Mouse (Mus musculus) brain, embryonic 14.5 days (tissue): ENCODE measurements at regions not wholly inside any gene's neighbourhood (a gene's known extent, or its start where the extent isn't known, plus 50 kb on each side); places are given as distances from the start of the nearest gene placed in this dataset.

Experiments
- DNase-seq: peaks from one replicate; pipeline ENCODE4 v3.0.0-alpha.2; 2011; ENCODE audit warnings: low read depth
- CTCF ChIP-seq: fragments of 200-500 bp; IDR thresholded peaks from 2 replicates; pipeline ENCODE4 v1.5.1; 2012; ENCODE audit warnings: inconsistent platforms, mild to moderate bottlenecking, moderate library complexity, borderline replicate concordance; ENCODE audit not compliant: insufficient read depth, insufficient read length; ENCODE audit errors: extremely low read depth
- POLR2A ChIP-seq: fragments of 200-500 bp; IDR thresholded peaks from 2 replicates; pipeline ENCODE4 v1.6.1; 2012; ENCODE audit warnings: mild to moderate bottlenecking, inconsistent platforms, borderline replicate concordance; ENCODE audit not compliant: poor library complexity, insufficient read depth, insufficient read length, severe bottlenecking; ENCODE audit errors: extremely low read depth

GRCm38 (mm10) chr10:21689847-21690269 is 96.9 kb downstream of the 1700020N01Rik start:
- TF ChIP-seq POLR2A, result no peak
- TF ChIP-seq CTCF, result no peak
- no peak for DNase-seq

GRCm38 (mm10) chr10:21695185-21695584 is 102.2 kb downstream of the 1700020N01Rik start:
- DNase-seq, result no peak
- TF ChIP-seq CTCF (no peak), POLR2A (no peak)

GRCm38 (mm10) chr10:21696671-21697070 is 103.7 kb downstream of the 1700020N01Rik start:
- no peak for DNase-seq
- TF ChIP-seq CTCF, result no peak
- TF ChIP-seq POLR2A, result no peak

GRCm38 (mm10) chr10:21701580-21701979 is 108.6 kb downstream of the 1700020N01Rik start:
- no peak for DNase-seq
- TF ChIP-seq CTCF (no peak), POLR2A (no peak)

- no peak for DNase-seq
- TF ChIP-seq POLR2A (no peak), CTCF (no peak)
These were observed 109.2 kb downstream of the 1700020N01Rik start for GRCm38 (mm10) chr10:21702134-21702533.

- no peak for DNase-seq
- TF ChIP-seq POLR2A, result no peak
- TF ChIP-seq CTCF, result no peak
These were observed 118.9 kb downstream of the 1700020N01Rik start for GRCm38 (mm10) chr10:21711866-21712265.

- no peak for DNase-seq
These were observed 119.9 kb downstream of the 1700020N01Rik start for GRCm38 (mm10) chr10:21712828-21713227.

GRCm38 (mm10) chr10:21715436-21715835 is 122.5 kb downstream of the 1700020N01Rik start:
- no peak for DNase-seq
- no peak for TF ChIP-seq POLR2A
- no peak for TF ChIP-seq CTCF

More at GRCm38 (mm10) chr10:21712828-21713227, 119.9 kb downstream of the 1700020N01Rik start:
- TF ChIP-seq POLR2A (no peak), CTCF (no peak)

GRCm38 (mm10) chr10:21718189-21718588 is 125.2 kb downstream of the 1700020N01Rik start:
- peak; percentile 50 for DNase-seq
- TF ChIP-seq CTCF (no peak), POLR2A (no peak)

GRCm38 (mm10) chr10:21724351-21724750 is 131.4 kb downstream of the 1700020N01Rik start:
- no peak for DNase-seq
- TF ChIP-seq CTCF, result no peak
- no peak for TF ChIP-seq POLR2A

GRCm38 (mm10) chr10:21724999-21725398 is 132.1 kb downstream of the 1700020N01Rik start:
- TF ChIP-seq CTCF (no peak), POLR2A (no peak)
- DNase-seq, result no peak

- TF ChIP-seq POLR2A (no peak), CTCF (no peak)
- no peak for DNase-seq
These were observed 141.7 kb upstream of the Sgk1 start for GRCm38 (mm10) chr10:21740256-21740655.

- TF ChIP-seq CTCF, result no peak
- no peak for TF ChIP-seq POLR2A
These were observed 140.4 kb upstream of the Sgk1 start for GRCm38 (mm10) chr10:21741575-21741974.

GRCm38 (mm10) chr10:21741976-21742745 is 139.8 kb upstream of the Sgk1 start:
- peak; percentile 58 for DNase-seq
- TF ChIP-seq CTCF (no peak), POLR2A (no peak)

More at GRCm38 (mm10) chr10:21741575-21741974, 140.4 kb upstream of the Sgk1 start:
- no peak for DNase-seq

GRCm38 (mm10) chr10:21743396-21743795 is 138.6 kb upstream of the Sgk1 start:
- DNase-seq, result no peak
- TF ChIP-seq CTCF (no peak), POLR2A (no peak)

GRCm38 (mm10) chr10:21744341-21744955 is 137.5 kb upstream of the Sgk1 start:
- TF ChIP-seq CTCF (no peak), POLR2A (no peak)
- no peak for DNase-seq
